Mouse (Mus musculus): ENCODE results near the gene Spem1.

DNA sequence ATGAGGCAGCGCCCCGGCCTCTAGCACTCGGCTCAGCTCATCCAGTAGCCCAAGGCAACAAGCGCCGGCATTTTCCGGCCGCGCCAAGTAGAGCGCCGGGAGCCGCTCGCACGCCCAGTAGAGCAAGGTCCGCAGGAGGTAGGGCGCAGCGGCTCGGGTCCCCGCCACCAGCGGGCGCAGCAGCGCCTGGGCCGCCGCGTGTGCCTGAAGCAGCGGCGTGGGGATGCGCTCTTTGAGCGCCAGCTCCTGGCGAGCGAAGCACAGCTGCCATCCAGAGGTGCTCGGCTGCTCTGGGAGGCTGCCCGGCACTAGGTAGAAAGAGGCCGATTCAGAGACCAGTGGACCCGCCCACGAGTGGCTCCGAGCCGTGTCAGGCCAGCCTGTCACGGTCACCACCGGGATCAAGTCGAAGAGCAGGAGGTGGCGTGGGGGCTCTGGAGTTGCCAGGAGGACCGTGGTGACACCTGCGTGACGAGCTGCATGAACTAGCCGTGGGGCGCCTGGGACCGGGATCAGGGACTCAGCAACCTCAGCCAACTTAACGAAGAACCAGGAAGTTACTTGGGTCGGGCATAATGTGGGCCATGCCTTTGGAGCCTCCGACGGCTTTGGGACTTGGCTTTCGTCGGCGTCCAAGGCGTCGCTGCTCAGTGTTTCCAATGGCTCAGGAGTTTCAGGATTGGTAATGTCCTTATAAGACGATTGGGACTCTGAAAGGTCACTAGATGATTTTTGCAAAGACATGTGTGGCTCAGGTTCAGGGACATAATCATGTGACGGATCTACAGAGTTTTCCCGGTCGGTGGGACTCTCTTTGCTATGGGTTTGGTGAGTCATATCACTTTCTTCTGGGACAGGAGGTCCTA, 18.0 kb downstream of the Spem1 start:
- peak; percentile 84 for TF ChIP-seq CTCF (IDR thresholded peaks at IDR 0.05; ENCODE audit: low read depth)
- TF ChIP-seq EP300 (IDR thresholded peaks at IDR 0.05; ENCODE audit: low read depth): no peak
